Mouse (Mus musculus) myocyte (in vitro differentiated cells): ENCODE results near the gene Plpp7. TPM values are rescaled to one million over a fixed set of nuclear protein-coding genes. Genes with fewer than 3 reads are reported as not detected.

ENCODE experiments used
- H3K27me3 ChIP-seq: one replicate; pipeline ENCODE4 v1.6.1; 2011; ENCODE audit not compliant: control insufficient read depth, insufficient read depth, insufficient read length
- H3K36me3 ChIP-seq: one replicate; pipeline ENCODE4 v1.6.1; 2011; ENCODE audit not compliant: control insufficient read depth, insufficient read depth
- H3K4me2 ChIP-seq: one replicate; pipeline ENCODE4 v1.6.1; 2011; ENCODE audit warnings: low read depth, control low read depth
- H3K4me3 ChIP-seq: one replicate; pipeline ENCODE4 v1.5.1; 2011; ENCODE audit warnings: mild to moderate bottlenecking, control low read depth, moderate library complexity
- H3K79me2 ChIP-seq: one replicate; pipeline ENCODE4 v1.6.1; 2011; ENCODE audit not compliant: control insufficient read depth, insufficient read depth
- H3ac ChIP-seq: one replicate; pipeline ENCODE4 v1.6.1; 2011; ENCODE audit not compliant: control insufficient read depth, insufficient read length
- CEBPB ChIP-seq: IDR thresholded peaks from 2 replicates; pipeline ENCODE4 v1.6.1; 2011; ENCODE audit warnings: mild to moderate bottlenecking, moderate library complexity; ENCODE audit not compliant: poor library complexity, insufficient read depth, severe bottlenecking
- E2F4 ChIP-seq: IDR thresholded peaks from one replicate; pipeline ENCODE4 v1.6.1; 2011; ENCODE audit warnings: mild to moderate bottlenecking, control low read depth, moderate library complexity; ENCODE audit not compliant: insufficient read depth
- MAX ChIP-seq: IDR thresholded peaks from one replicate; pipeline ENCODE4 v1.6.1; 2011; ENCODE audit warnings: low read depth, mild to moderate bottlenecking, control low read depth
- MYOD1 ChIP-seq, 3 experiments: IDR thresholded peaks; one replicate each; pipeline ENCODE4 v1.6.1; 2011; ENCODE audit warnings: control low read depth in 2 of 3, low read depth in 2 of 3, mild to moderate bottlenecking in 2 of 3, moderate library complexity in 1 of 3; ENCODE audit not compliant: insufficient read length in 2 of 3, control insufficient read depth in 1 of 3
- MYOG ChIP-seq, 3 experiments: IDR thresholded peaks; one replicate each; pipeline ENCODE4 v1.6.1; 2011; ENCODE audit warnings: control low read depth in 2 of 3, low read depth in 2 of 3, mild to moderate bottlenecking in 2 of 3; ENCODE audit not compliant: insufficient read length in 2 of 3, control insufficient read depth in 1 of 3, insufficient read depth in 1 of 3
- POLR2A ChIP-seq: IDR thresholded peaks from one replicate; pipeline ENCODE4 v1.6.1; 2011; ENCODE audit warnings: low read depth, mild to moderate bottlenecking, control low read depth, moderate library complexity; ENCODE audit not compliant: insufficient read length
- POLR2AphosphoS2 ChIP-seq: IDR thresholded peaks from one replicate; pipeline ENCODE4 v1.6.1; 2011; ENCODE audit warnings: low read depth, control low read depth; ENCODE audit not compliant: insufficient read length
- REST ChIP-seq: IDR thresholded peaks from one replicate; pipeline ENCODE4 v1.6.1; 2011; ENCODE audit warnings: mild to moderate bottlenecking, control low read depth, moderate library complexity; ENCODE audit not compliant: insufficient read depth, insufficient read length
- SRF ChIP-seq: IDR thresholded peaks from one replicate; pipeline ENCODE4 v1.6.1; 2011; ENCODE audit warnings: low read depth; ENCODE audit not compliant: control insufficient read depth, insufficient read length
- TCF12 ChIP-seq: IDR thresholded peaks from one replicate; pipeline ENCODE4 v1.6.1; 2011; ENCODE audit warnings: mild to moderate bottlenecking, control low read depth; ENCODE audit not compliant: poor library complexity, insufficient read depth, severe bottlenecking
- TCF3 ChIP-seq: IDR thresholded peaks from one replicate; pipeline ENCODE4 v1.6.1; 2011; ENCODE audit warnings: low read depth, control low read depth; ENCODE audit not compliant: insufficient read length
- USF1 ChIP-seq: IDR thresholded peaks from one replicate; pipeline ENCODE4 v1.6.1; 2011; ENCODE audit warnings: low read depth, mild to moderate bottlenecking, control low read depth, moderate library complexity
- polyA plus RNA-seq: library from polyadenylated mRNA; unstranded; fragments of >200 nt; fragmentation: generic; extraction: Trizol; gene quantifications from one replicate; pipeline ENCODE4 v1.2.1, GENCODE M21; 2012; ENCODE audit warnings: missing spikeins

Plpp7 gene
- polyA plus RNA-seq = 60.6 TPM

DNA sequence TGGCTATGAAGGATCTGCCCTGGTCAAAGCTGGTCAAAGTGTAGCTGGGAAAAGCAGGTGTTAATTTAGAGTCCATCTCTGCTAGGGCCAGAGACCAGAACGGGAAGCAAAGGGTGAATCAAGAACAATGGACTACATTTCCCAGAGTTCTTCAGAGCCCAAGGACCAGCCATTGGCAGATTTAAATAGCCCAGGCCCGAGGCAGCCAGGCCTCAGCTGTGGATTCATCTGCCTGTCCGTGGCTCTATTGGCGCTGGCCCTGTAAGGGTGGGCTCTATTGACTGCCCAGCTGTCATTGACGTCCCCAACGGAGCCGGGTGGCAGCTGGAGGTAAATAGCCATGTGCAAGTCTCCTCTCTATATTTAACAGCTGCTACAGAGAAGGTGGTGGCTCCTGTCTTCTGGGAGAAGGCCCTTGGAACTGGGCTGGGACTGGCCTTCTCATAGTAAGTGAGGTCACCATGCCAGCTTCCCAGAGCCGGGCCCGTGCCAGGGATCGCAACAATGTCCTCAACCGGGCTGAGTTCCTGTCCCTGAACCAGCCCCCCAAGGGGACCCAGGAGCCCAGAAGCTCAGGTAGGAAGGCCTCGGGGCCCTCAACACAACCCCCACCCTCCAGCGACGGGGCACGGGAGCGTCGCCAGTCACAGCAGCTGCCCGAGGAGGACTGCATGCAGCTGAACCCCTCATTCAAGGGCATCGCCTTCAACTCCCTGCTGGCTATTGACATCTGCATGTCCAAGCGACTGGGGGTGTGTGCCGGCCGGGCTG, at the start of gene Plpp7:
Gene Plpp7 (plus strand): TSS at position 178 of the 771 bp plus-strand sequence.
- Histone ChIP-seq H3K27me3 (peaks cover 9% of the 10 kb centered on the region), H3K4me2 (peak within 1 kb of the TSS; percentile 69), H3K79me2 (no peaks in the 10 kb centered on the region), H3K4me3 (peak within 1 kb of the TSS; percentile 31), H3ac (peak within 1 kb of the TSS; percentile 0), H3K36me3 (no peaks in the 10 kb centered on the region)
- TF ChIP-seq TCF12 (peak; percentile 85), REST (no peak), MYOG (IDR thresholded peaks at IDR 0.05; ENCODE audit: control insufficient read depth in 1 of 3, insufficient read depth in 1 of 3, insufficient read length in 2 of 3, low read depth in 2 of 3) (peak; percentile 91 to 98 (median 96)), MAX (no peak), TCF3 (peak; percentile 63), MYOD1 (IDR thresholded peaks at IDR 0.05; ENCODE audit: control insufficient read depth in 1 of 3, insufficient read length in 2 of 3, low read depth in 2 of 3) (peak; percentile 83 to 91 (median 90)), E2F4 (no peak), POLR2AphosphoS2 (no peak), CEBPB (no peak), POLR2A (peak; percentile 45), SRF (no peak), USF1 (no peak)

DNA sequence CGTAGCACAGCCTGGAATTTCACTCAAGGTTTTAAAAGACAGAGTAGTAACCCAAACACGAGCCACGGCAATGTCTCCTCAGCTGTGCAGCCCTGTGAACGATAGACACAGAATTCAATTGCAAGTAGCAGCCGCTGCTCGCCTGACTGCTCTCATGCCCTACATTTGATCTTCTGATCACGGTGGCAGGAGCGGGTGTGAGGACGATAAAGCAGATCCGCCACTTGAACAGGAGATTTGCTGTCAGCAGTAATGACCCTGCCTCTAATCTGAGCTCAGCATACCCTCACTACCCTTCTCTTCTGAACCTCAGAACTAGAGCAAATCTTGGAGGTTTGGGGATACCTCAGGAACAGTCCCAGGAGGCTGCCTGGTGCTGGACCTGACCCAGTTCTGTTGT, 49.3 kb upstream of the Plpp7 start:
- Histone ChIP-seq H3K4me2 (no peak overlapping the region), H3K36me3 (peaks cover 18% of the 10 kb centered on the region), H3ac (no peak overlapping the region), H3K79me2 (no peaks in the 10 kb centered on the region), H3K4me3 (no peak overlapping the region), H3K27me3 (no peaks in the 10 kb centered on the region)
- TF ChIP-seq POLR2AphosphoS2 = no peak
- no peak for TF ChIP-seq TCF3
- no peak for TF ChIP-seq REST
- no peak for TF ChIP-seq MAX
- TF ChIP-seq USF1 = no peak
- no peak for TF ChIP-seq POLR2A
- TF ChIP-seq MYOG (IDR thresholded peaks at IDR 0.05; ENCODE audit: control insufficient read depth in 1 of 3, insufficient read depth in 1 of 3, insufficient read length in 2 of 3, low read depth in 2 of 3) = no peak
- TF ChIP-seq SRF = no peak
- TF ChIP-seq MYOD1 (IDR thresholded peaks at IDR 0.05; ENCODE audit: control insufficient read depth in 1 of 3, insufficient read length in 2 of 3, low read depth in 2 of 3) = no peak
- TF ChIP-seq TCF12 = no peak
- TF ChIP-seq E2F4 = no peak
- TF ChIP-seq CEBPB = no peak

DNA sequence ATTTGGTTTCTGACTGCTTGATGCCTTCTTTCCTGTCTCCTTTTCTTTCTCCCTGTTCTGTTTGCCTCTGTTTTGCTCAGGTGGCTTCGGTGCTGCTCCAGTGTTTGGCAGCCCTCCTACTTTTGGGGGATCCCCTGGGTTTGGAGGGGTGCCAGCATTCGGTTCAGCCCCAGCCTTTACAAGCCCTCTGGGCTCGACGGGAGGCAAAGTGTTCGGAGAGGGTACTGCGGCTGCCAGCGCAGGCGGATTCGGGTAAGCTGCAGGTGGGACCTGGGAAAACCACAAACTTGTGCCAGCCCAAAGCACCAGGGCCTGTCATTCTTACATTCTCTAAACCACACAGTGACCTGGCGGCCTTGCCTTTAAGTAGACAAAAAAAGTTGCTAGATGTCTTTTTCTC, 48.0 kb upstream of the Plpp7 start:
- TF ChIP-seq MYOD1 (IDR thresholded peaks at IDR 0.05; ENCODE audit: control insufficient read depth in 1 of 3, insufficient read length in 2 of 3, low read depth in 2 of 3) (peak in 1 of 3 experiments; percentile 45), CEBPB (no peak), MAX (no peak), USF1 (no peak), MYOG (IDR thresholded peaks at IDR 0.05; ENCODE audit: control insufficient read depth in 1 of 3, insufficient read depth in 1 of 3, insufficient read length in 2 of 3, low read depth in 2 of 3) (peak in 1 of 3 experiments; percentile 4), E2F4 (no peak), TCF3 (no peak), POLR2A (no peak), POLR2AphosphoS2 (no peak), SRF (no peak), TCF12 (no peak), REST (no peak)
- Histone ChIP-seq H3K4me2 (no peak overlapping the region), H3ac (no peak overlapping the region), H3K79me2 (no peaks in the 10 kb centered on the region), H3K36me3 (peaks cover 11% of the 10 kb centered on the region), H3K4me3 (no peak overlapping the region), H3K27me3 (no peaks in the 10 kb centered on the region)

DNA sequence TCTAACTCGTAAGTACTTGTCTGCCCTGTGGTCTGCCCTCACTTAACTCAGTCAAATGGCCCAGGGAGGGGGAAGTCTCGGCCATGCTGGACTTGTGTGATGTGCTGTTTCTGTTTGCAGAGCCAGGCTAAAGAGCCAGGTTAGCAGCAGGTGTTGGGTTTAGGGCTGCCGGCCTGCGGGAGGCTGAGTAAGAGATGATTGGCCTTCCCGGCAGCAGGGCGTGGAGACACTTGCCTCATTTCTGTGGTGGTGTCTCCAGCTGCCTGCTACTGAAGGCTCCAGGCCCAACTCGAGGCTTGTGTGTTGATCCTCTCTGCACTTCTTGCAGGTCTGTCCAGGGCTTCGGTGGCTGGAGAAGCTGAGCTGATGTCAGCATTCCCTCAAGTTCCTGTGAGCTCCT, 43.5 kb upstream of the Plpp7 start:
- Histone ChIP-seq H3ac (no peak overlapping the region), H3K79me2 (no peaks in the 10 kb centered on the region), H3K4me3 (no peak overlapping the region), H3K36me3 (peaks cover 11% of the 10 kb centered on the region), H3K27me3 (no peaks in the 10 kb centered on the region), H3K4me2 (no peak overlapping the region)
- TF ChIP-seq SRF (no peak), POLR2AphosphoS2 (peak; percentile 21), POLR2A (no peak), MYOD1 (IDR thresholded peaks at IDR 0.05; ENCODE audit: control insufficient read depth in 1 of 3, insufficient read length in 2 of 3, low read depth in 2 of 3) (peak in 1 of 3 experiments; percentile 58), MYOG (IDR thresholded peaks at IDR 0.05; ENCODE audit: control insufficient read depth in 1 of 3, insufficient read depth in 1 of 3, insufficient read length in 2 of 3, low read depth in 2 of 3) (peak in 1 of 3 experiments; percentile 84), TCF3 (peak; percentile 17), CEBPB (no peak)
